Mouse (Mus musculus): ENCODE results near the gene Mrpl14. TPM values are rescaled to one million over a fixed set of nuclear protein-coding genes. Genes with fewer than 3 reads are reported as not detected.

The Mrpl14 gene
- total RNA-seq (2022) = 10 to 100 TPM; 40.5 to 45.5 (median 42.1) TPM

DNA sequence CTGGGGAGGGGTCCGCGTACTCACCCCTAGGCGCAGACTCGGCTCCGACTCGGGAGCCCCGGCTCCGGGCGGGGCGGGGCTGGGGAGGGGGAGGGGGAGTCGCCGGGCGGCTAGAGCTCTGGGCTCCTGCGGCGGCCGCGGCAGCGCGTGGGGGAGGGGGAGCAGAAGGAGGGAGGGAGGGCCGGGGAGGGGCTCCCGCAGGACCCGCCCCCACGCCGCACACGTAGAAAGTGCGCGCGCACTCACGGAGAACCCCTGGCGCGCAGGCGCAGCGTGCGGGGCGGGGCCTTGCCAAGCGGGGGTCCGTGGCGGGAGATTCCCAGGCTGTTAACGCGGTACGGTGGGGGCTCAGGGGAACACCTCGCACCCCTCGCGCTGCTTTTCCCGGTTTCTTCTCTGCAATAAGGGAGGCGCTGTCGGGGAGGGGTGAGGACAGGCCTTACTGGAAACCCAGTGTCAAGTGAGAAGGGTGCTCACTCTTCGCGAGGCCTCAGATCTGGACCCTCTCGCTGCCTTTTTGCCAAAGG is at the start of gene Mrpl14:
Gene Mrpl14, plus strand, starts transcription at position 230 of the 527 bp plus-strand sequence.
- peak; percentile 74 to 86 for DNase-seq (ENCODE audit: low spot score in 2 of 2)

DNA sequence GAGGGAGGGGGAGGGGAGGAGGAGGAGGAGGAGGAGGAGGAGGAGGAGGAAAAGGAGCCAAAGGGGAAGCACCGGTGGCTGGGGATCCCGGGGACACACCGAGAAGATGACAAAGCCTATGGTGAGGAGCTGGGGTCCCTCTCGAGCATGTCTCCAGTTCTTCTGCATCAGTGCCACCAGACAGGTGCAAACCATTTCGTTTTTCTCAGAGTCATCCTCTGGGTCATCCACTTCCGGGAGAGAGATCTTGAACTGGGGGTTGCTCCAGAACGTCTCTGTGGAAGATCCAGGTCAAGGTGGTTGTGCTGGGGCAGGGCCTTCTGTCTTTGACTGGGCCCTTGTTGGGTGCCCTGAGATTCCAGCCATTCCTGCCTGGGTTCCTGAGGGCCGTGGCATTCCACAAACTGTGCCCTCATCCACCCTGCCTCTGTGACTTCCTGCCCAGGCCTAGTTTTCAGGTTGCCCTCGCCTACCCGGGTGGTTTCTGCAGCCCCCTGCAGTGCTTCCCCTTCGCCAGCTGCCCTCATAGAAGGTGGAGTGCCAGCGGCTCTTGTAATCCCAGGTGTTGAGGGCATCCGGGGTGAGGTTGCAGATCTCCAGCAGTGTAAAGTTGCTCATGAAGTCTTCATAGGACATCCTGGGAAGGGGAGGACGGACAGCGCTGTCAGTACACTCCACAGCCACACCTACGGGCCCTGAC is 47.4 kb upstream of the Mrpl14 start:
- no peak for DNase-seq (ENCODE audit: low spot score in 2 of 2)

DNA sequence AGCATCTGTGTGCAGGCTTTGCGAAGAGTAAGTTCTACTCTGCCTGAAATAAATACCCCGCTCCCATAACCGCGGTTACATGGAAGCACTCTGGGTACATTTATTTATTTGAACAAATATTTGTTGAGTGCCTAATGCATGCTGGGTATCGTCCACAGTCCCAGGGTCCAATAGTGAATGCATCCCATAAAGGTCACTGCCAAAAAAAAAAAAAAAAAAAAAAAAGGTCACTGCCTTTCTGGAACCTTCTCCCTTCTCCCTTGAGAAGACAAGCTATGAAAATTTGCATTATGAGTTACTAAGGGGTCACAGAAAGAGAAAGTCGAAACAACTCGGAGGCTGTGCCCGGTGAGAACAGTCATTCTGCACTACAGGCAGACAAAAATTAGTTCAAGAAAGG is 44.1 kb upstream of the Mrpl14 start:
- no peak for DNase-seq (ENCODE audit: low spot score in 2 of 2)

GRCm38 (mm10) chr17:45642701-45643100 is 43.4 kb upstream of the Mrpl14 start:
- peak; percentile 46 to 52 for DNase-seq (ENCODE audit: low spot score in 2 of 2)

DNA sequence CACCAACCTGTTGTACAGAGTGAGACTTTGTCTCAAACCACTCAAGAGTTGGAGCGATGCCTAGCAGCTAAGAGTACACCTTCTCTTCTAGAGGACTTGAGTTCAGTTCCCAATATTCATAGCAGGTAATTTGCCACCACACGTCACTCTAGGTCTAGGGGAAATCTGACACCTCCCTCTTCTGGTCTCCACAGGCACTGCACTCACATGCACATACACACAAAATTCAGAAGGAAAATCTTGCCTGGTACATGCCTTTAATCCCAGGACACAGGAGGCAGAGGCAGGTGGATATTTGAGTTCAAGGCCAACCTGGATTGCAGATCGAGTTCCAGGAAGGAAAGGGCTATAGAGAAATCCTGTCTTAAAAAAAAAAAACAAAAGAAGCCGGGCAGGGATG is 41.9 kb upstream of the Mrpl14 start:
- DNase-seq (ENCODE audit: low spot score in 2 of 2) = no peak

DNA sequence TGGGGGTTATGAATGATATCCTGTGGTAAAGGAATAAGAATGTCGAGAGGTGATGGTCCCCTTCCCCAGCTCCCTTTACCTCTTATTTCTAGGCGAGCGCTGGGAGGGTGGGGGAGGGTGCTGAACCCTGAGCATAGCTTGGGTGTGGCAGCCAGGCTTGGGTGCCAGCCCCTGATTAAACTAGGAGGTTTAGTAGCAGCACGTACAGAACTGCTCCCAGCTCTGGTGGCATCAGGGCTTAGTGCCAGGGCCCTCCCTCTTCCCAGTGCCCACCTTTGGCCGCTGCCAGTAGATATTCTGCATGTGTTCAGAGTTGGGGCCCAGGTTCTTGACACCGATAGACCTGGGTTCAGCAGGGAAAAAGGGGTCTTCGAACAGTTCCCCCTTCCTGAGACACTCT is 32.9 kb upstream of the Mrpl14 start:
- no peak for DNase-seq (ENCODE audit: low spot score in 2 of 2)

DNA sequence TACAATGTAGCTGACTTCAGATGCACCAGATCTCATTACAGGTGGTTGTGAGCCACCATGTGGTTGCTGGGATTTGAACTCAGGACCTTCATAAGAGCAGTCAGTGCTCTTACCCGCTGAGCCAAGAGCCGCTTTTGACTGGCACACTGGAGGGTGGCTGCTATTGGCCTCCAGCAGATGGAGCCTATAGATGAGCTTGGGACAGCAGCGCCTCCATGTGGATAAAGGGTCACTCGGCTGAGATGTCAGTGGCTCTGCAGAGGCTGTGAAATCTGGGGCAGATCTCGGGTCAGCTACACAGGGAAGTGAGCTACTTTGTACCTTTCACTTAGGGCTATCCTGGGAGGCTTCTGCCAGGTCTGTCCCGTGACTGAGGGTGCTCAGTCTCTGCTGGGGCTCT is 30.3 kb upstream of the Mrpl14 start:
- DNase-seq (ENCODE audit: low spot score in 2 of 2) = no peak

DNA sequence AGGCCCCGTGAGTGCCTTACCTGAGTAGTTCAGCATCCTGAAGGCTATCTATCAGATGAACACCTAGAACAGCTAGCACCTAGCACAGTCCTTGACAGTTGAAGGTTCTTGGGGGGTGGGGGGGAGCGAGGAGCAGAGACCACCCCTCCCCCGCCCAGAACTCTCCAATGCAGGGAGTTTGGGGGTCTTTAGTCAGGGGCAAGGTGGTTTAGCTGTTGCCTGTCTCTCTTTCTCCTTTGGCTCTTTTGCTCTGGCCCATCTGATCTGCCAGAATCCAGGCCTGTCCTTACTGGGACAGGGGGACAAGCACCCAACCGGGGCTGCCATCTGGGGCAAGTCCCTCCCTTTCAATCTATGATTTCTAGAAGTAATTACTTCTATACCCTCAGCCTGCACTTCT is 26.9 kb upstream of the Mrpl14 start, which contains the start of gene Capn11:
Gene Capn11, minus strand, starts transcription at position 101 of the 400 bp plus-strand sequence.
- DNase-seq (ENCODE audit: low spot score in 2 of 2) = no peak

DNA sequence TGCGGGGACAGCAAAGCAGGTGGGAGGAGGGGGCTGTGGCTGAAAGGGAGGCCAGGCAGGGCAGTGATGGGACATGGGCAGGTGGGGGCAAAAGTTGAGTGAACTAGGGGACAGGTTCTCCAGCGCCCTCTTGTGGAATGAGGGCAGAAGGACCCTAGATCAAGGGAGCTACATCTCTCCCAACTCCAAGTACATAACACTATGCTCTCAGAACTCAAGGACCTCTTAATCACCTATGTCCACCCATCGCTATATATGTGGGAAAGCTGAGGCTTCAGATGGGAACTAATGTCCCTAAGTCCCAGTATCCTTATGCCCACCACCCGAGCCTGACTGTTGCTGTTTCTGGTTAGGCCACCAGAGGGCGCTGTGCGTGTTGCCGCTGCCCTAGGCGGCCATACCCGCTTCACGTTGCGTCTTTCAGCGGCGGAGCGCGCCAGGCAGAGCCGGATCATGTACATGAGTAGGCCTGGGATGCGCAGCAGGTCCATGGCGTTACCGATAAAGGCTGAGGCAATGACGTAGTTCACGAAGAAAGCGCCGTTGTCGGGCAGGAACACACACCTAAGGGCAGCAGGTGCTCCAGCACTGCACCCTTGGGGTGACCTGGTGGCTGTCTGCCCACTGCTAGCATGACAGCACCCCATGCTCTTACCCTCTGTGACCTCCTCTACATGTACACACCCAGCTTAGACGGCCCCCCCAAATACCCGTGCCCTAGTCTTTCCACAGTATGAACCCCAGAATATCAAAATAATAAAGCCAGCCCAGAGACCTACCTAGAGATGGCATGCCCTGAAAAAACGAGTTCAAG is 22.8 kb upstream of the Mrpl14 start:
- DNase-seq (ENCODE audit: low spot score in 2 of 2) = peak; percentile 64 to 87

DNA sequence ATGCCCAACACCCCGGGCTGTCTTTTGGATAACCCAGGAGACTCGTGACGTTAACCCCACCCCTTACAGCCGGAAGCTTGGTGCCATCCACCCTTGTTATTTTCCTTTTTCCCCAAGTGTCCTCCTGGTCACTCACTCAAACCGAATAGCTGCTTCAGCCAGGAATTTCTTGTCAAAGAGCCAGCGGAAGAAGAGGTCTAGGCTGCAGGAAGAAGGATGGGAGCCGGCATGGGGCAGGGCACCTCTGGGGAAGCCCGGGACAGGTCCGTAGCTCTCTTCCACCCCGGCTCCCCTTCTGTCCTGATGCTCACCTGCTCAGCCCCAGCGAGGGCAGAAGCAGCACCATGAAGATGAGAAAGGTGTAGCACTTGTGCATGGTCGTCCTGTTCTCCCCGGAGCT is 21.5 kb upstream of the Mrpl14 start:
- DNase-seq (ENCODE audit: low spot score in 2 of 2) = no peak

- DNase-seq (ENCODE audit: low spot score in 2 of 2) = no peak
Observed at GRCm38 (mm10) chr17:45666091-45666490, 20.0 kb upstream of the Mrpl14 start.

GRCm38 (mm10) chr17:45667481-45667880 is 18.6 kb upstream of the Mrpl14 start:
- DNase-seq (ENCODE audit: low spot score in 2 of 2) = no peak

- no peak for DNase-seq (ENCODE audit: low spot score in 2 of 2)
Observed at GRCm38 (mm10) chr17:45667986-45668385, 18.1 kb upstream of the Mrpl14 start.

DNA sequence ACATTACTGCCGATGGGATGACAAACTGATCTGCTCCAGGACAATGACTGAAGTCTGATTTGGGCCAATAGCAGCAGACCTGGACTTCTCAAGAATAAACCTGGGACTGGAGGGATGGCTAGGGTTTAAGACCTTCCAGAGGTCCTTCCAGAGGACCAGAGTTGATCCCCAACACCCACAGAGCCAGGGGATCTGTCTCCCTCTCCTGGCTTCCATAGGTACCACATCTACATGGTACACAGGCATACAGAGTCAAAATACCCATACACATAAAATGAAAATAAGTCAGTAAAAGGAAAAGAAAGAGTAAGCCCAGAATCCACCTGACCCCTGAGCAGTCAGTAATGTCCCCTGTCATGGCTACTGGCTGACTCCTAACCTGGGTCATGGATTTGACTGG is 14.3 kb upstream of the Mrpl14 start:
- DNase-seq (ENCODE audit: low spot score in 2 of 2) = no peak

DNA sequence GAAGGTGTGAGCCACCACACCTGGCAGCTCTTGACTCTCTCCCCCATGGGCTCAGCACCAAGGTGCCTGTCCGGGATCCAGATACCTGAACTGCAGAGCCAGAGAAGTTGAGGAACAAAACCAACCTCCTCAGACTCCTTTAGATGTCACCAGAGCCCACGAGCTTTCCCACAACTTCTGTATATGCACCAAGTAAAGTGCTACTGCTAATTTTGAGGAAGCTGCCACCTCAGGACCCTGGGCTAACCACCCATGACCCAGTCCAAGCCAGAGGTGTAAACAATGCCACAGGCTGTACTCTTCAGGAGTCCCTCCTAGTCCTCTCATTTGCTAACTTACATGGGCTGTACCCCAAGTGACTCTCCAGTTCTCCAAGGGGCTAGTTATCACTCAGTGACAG is 13.5 kb upstream of the Mrpl14 start:
- DNase-seq (ENCODE audit: low spot score in 2 of 2) = no peak

DNA sequence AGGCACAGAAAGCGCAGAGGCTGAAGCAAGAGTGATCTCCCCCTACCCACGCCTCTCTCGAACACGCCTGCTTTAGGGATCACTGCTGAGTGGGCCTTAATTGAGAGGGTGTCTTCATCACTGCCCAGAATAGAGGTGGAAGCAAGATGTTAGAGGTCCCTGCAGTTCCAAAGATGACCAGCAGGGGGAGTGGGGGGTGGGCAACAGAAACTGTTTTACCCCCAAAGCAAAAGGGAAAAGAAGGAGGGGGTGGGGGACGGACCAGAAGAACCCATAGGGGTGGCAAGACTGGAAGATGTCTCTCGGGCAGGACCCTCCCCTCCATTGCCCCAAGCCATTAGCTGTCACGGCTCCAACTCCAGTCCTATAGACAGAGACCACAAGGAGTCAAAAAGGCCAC is 8.0 kb upstream of the Mrpl14 start:
- peak in 1 of 2 experiments; percentile 58 for DNase-seq (ENCODE audit: low spot score in 2 of 2)

DNA sequence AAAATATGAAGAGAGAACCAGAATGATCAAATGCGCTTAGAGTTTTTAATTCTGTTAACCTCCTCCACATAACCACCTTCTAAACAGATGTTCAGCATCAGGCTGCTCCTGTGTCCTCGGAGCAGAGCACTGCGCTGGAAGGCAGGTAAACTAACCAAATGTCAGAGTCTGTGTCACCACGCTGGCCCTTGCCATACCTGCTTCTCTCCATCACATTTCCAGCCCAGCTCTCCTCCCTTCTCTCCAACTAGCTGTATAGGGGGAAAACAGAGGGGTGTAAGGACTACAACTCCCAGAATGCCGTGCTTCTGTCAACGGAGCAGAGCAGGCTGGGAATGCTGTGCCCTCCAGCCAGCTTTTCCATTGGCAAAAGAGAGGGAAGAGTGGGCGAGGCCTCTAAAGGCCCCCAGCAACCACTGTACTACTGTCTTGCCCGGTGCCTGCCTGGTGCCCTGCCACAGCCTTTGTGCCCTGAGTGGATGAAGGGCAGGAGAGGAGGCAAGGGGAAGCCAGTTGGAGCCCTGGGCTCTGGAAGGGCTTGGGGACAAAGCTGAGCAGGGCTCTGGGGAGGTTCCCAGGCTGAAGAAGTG is 5.6 kb upstream of the Mrpl14 start:
- peak; percentile 53 to 76 for DNase-seq (ENCODE audit: low spot score in 2 of 2)

DNA sequence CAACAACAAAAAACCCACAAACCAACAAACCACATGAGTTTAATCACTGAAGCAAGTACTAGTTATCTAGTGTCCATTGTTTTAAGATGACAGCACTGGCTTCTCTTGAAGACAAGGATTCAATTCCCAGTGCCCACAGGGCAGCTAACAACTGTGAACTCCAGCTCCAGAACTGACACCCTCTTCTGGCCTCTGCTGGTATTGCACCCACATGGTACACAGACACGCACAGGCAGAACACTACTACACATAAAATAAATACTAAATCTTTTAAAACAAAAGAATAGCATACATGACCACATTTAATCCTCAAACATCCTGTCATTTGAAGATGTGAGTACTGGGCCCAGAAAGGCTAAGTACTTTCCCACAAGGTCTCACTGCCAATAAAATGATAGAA is 4.5 kb upstream of the Mrpl14 start:
- no peak for DNase-seq (ENCODE audit: low spot score in 2 of 2)

GRCm38 (mm10) chr17:45682843-45683242 is 3.3 kb upstream of the Mrpl14 start:
- DNase-seq (ENCODE audit: low spot score in 2 of 2) = no peak

- peak in 1 of 2 experiments; percentile 32 for DNase-seq (ENCODE audit: low spot score in 2 of 2)
Observed at GRCm38 (mm10) chr17:45684667-45685131, 1.4 kb upstream of the Mrpl14 start.

GRCm38 (mm10) chr17:45685171-45686092 is 690 bp upstream of the Mrpl14 start:
- peak; percentile 36 to 38 for DNase-seq (ENCODE audit: low spot score in 2 of 2)

Data from left cerebral cortex, adult 8-10 months (tissue).